Mouse (Mus musculus): ENCODE results near the gene Ociad1.

Ociad1 gene

GRCm38 (mm10) chr5:73339779-73340722, 47.5 kb downstream of the Ociad1 start:
- DNase-seq = no peak

GRCm38 (mm10) chr5:73340723-73341235, 48.2 kb downstream of the Ociad1 start, which contains the start of gene Ociad2:
Ociad2 (minus strand) TSS chr5:73341028.
- DNase-seq = no peak

GRCm38 (mm10) chr5:73342701-73343355, 50.2 kb downstream of the Ociad1 start:
- no peak for DNase-seq

GRCm38 (mm10) chr5:73344310-73344709, 51.7 kb downstream of the Ociad1 start:
- peak in 1 of 2 experiments; percentile 10 for DNase-seq

- no peak for DNase-seq
These were observed 52.7 kb downstream of the Ociad1 start for GRCm38 (mm10) chr5:73345254-73345653.

- DNase-seq = no peak
These were observed 56.9 kb downstream of the Ociad1 start for GRCm38 (mm10) chr5:73349514-73349913.

GRCm38 (mm10) chr5:73351796-73352195, 59.2 kb downstream of the Ociad1 start:
- no peak for DNase-seq

GRCm38 (mm10) chr5:73353519-73353918, 60.9 kb downstream of the Ociad1 start:
- peak in 1 of 2 experiments; percentile 32 for DNase-seq

GRCm38 (mm10) chr5:73353978-73354377, 61.4 kb downstream of the Ociad1 start:
- no peak for DNase-seq

- no peak for DNase-seq
These were observed 62.8 kb downstream of the Ociad1 start for GRCm38 (mm10) chr5:73355393-73355792.

GRCm38 (mm10) chr5:73359134-73359751, 66.7 kb downstream of the Ociad1 start:
- no peak for DNase-seq

GRCm38 (mm10) chr5:73359752-73360141, 67.2 kb downstream of the Ociad1 start:
- DNase-seq = no peak

- no peak for DNase-seq
These were observed 67.7 kb downstream of the Ociad1 start for GRCm38 (mm10) chr5:73360240-73360639.

GRCm38 (mm10) chr5:73362338-73362737, 69.8 kb downstream of the Ociad1 start:
- no peak for DNase-seq

- no peak for DNase-seq
These were observed 70.2 kb downstream of the Ociad1 start for GRCm38 (mm10) chr5:73362791-73363190.
